Mouse (Mus musculus) heart, embryonic 16.5 days (tissue): ENCODE results near the gene Letmd1. TPM values are rescaled to one million over a fixed set of nuclear protein-coding genes. Genes with fewer than 3 reads are reported as not detected.

Experiments
- polyA plus RNA-seq: library from polyadenylated mRNA; unstranded; fragments of >200 nt; fragmentation: Nextera tagmentation; extraction: Ambion mirVana; gene quantifications from 2 replicates; pipeline ENCODE4 v1.2.1, GENCODE M21; 2015

The Letmd1 gene
- polyA plus RNA-seq, 1 experiment from 2014 or later = 15.5 TPM

Other genes starting within 250 kb of the Letmd1 start
- 35.6 and 44.1 TPM in 2 replicates for gene Atf1, start 241.2 kb upstream of the Letmd1 start, polyA plus RNA-seq
- gene Tmprss12, start 188.2 kb upstream of the Letmd1 start, polyA plus RNA-seq = not detected in 2 replicates
- gene Mettl7a1, start 164.9 kb upstream of the Letmd1 start, polyA plus RNA-seq = 5.8 and 6.0 TPM in 2 replicates
- gene Mettl7a3, start 134.1 kb upstream of the Letmd1 start, polyA plus RNA-seq = not detected in 2 replicates
- 0.12 TPM in 1 of 2 replicates, not detected in the other for gene Methig1, start 115.9 kb upstream of the Letmd1 start, polyA plus RNA-seq
- not detected in 2 replicates for gene Mettl7a2, start 115.8 kb upstream of the Letmd1 start, polyA plus RNA-seq
- gene Higd1c, start 104.5 kb upstream of the Letmd1 start, polyA plus RNA-seq = not detected in 2 replicates
- not detected in 2 replicates for gene Gm5475, start 46.9 kb upstream of the Letmd1 start, polyA plus RNA-seq
- gene Slc11a2, start 44.0 kb upstream of the Letmd1 start, polyA plus RNA-seq = 15.3 and 18.6 TPM in 2 replicates
- gene Csrnp2, start 26.5 kb downstream of the Letmd1 start, polyA plus RNA-seq = 7.2 and 8.3 TPM in 2 replicates
- gene Tfcp2, start 83.0 kb downstream of the Letmd1 start, polyA plus RNA-seq = 16.0 and 19.2 TPM in 2 replicates
- gene Pou6f1, start 131.0 kb downstream of the Letmd1 start, polyA plus RNA-seq = 3.3 and 5.6 TPM in 2 replicates
- gene Dazap2, start 146.3 kb downstream of the Letmd1 start, polyA plus RNA-seq = 223 and 247 TPM in 2 replicates
- gene Smagp, start 167.9 kb downstream of the Letmd1 start, polyA plus RNA-seq = 16.9 and 17.2 TPM in 2 replicates
- gene Bin2, start 200.5 kb downstream of the Letmd1 start, polyA plus RNA-seq = 5.9 and 13.3 TPM in 2 replicates
- 3.3 and 3.5 TPM in 2 replicates for gene Cela1, start 218.9 kb downstream of the Letmd1 start, polyA plus RNA-seq